Mouse (Mus musculus) kidney, postnatal 4 days (tissue): ENCODE data around the gene Prkn.
A peak's percentile ranks its signal among the peaks of the same experiment; 100 is the strongest.

ENCODE experiments used
- DNase-seq, 2 experiments: peaks; one replicate each; pipeline ENCODE4 v3.0.0; 2021; ENCODE audit warnings: mixed read lengths in 2 of 2

The Prkn gene

DNA sequence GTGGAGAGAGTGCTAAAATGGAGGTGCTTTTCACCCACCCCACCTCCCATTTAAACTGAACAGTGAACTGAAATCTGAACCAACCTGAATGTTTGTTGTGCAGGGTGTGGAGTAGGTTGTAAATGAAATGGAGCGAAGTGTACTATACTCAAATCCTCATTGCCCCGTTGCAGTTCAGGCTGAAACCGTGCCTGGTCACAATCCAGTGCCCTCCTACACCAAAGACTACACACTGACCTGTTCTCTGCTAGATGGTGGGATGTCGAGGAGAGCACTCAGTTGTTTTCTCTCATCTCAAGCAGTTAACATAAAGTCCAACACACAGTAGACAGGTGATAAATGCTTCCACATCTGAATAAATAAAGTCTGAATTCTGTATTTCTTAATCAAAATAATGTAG lies 574.1 kb downstream of the Prkn start:
- DNase-seq: no peak

DNA sequence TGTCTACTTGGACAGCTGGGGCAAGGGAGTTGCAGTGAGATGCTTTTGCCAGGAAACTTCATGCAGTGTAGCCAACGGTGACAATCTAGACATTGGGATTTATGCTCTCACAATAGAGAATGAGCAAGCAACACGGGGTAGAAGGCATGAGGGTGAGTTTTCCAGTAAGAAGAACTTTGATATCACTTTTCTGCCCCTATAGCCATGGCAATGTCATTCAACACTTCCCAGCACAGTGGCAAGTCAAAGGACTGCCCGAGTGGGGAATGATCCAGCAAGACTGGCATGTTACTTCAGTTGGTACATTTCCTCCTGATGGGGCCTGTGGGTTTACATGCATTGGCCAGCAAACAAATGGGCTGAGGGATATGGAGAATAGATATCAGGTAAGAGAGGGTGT lies 577.0 kb downstream of the Prkn start:
- no peak for DNase-seq

DNA sequence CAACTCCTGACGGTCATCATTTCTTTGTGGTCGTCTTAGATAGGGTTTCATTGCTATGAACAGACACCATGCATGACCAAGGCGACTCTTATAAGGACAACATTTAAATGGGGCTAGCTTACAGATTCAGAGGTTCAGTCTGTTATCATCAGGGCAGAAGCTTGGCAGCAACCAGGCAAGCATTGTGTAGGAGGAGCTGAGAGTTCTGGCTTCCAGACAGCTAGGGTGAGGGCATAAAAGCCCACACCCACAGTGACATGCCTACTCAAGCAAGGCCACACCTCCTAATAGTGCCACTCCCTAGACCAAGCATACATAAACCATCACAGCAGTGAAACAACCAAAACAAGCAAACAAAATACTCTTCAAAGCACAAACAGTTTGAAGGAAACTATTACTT lies 579.3 kb downstream of the Prkn start:
- no peak for DNase-seq

DNA sequence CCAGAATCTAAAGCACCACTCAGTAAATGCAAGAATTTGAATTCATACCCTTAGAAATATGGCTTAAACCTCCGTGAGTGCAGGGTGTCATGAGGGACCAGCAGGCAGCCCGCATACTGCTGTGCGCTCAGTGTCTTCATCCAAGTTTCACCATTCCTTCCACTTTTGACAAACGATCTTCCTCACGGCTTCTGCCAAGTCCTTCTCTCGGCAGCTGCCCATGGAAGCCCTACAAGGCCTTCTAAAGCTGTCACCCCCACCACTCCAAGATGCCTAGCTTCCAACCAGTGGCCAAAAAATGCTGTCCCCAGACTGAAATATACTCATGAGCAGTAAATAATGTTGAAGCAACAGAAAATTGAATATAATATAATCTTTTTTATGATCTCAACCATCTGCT lies 580.7 kb downstream of the Prkn start:
- DNase-seq: peak; percentile 33 to 42

DNA sequence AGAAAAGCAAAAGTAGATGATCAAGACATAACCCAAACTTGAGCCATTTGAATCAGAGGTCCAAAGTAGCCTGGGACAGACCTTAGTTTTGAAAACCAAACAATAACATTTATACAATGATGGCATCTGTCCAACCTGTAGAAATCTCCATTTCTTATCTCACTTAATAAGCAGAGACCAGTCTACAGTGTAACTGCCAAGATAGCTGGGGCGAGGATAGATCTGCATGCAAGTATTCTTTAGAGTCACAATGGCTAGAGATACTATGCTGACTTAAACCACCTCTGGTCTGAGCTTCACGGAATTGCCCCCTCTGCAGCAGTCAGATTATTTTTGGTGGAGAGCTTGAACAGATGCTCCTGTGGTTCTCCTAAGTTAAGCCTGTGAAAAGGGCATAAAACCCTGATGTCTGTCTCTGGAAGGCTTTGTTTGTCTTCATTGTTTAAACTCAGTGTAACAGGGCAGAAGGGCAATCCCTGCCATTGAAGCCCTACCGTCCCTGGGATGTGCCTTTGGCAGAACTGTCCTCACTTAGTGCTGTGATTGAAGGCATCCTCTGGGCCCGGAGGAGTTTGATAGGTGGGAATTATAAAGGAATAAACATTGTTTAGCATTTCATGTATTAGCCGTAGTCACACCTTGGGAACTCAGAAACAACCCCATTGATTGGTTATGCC lies 581.2 kb downstream of the Prkn start:
- no peak for DNase-seq

DNA sequence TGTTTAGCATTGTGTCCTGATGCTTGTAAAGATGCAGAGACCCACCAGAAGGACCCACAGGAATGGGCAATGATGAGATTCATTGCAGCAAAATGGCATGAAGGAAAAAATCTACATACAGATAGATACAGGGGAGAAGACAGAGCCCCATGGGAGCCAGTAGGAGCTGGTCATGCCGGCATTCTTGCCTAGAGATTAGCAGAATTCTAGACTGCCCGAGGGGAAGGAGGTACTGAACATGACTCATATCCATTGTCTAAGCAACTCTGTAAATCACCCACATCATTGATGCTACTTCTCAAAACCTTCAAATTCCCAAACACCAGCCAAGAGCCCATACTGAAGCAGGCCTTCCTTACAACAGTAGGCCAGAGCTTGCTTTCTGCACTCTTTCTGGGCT lies 591.1 kb downstream of the Prkn start:
- DNase-seq: no peak

DNA sequence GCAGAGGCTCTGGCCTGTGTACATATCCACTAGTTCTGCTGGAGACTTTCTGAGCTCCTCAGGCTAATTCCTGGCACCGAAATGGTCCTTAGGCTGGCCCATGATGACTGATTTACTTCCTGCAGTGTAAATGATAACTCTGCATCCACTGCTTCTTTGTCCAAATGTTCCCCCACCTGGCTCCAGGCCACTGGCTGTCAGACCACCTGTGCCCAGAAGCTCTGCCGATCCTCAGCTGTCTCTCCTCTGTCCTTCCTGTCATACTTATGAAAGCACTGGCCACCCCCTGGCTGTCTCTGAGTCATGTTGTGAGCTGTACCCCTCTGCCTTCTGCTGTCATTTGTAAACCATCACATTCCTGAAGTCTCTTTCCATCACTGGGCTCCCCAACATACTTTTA lies 592.4 kb downstream of the Prkn start:
- DNase-seq: no peak

DNA sequence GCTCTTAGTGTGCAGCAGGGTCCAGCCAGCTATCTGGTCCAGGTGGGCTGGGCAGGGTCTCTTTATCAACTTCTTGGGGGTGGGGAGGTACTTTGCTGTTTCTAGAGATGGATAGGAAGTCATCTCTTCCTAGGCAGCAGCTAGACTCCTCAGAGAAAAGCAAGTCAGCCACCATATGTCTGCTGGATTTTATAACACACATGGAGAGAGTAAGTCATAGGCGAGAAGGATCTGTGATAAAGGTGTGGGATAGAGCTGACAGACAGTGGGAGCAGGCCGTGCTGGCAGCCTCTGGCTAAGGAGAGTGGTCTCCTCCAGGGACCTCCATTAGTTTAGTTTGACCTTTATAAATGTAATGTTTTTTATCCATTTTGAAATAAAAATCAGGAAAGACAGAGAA lies 622.5 kb downstream of the Prkn start:
- DNase-seq: no peak

DNA sequence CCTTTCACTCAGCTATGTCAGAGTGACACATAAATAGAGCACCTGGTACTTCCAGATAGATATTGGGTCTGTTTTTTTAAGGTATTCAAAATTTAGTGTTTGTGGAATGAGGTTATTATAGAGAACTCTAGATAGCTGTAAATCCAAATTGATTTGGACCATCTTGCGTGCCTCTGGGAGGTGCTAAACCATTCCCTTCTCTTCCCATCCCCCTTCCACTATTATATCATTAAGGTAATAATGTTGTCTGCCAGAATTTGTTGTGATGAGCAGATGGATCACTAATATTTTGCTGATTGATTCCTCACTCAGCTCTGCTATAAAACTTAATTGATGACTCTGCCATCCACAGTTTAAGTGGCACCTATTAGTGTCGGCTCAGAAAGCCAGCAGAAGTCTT lies 625.9 kb downstream of the Prkn start:
- no peak for DNase-seq

DNA sequence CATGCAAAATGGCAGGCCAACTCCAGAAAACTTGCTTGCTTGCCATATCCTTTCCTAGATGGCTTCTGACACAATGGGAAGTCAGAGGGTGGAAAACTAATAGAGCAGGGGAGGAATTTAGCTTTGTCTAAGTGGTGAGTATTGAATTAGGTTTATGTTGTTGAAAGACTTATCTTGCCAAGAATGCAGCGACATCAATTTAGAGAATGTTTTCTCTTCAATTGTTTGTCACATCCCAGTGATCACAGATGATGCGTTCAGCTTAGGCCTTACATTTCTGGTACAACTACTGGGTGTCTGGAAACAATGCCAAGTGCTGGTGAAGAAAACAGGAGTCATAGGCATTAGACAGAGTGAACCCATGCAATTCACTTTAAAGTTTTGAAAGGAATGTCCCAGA lies 628.4 kb downstream of the Prkn start:
- no peak for DNase-seq

DNA sequence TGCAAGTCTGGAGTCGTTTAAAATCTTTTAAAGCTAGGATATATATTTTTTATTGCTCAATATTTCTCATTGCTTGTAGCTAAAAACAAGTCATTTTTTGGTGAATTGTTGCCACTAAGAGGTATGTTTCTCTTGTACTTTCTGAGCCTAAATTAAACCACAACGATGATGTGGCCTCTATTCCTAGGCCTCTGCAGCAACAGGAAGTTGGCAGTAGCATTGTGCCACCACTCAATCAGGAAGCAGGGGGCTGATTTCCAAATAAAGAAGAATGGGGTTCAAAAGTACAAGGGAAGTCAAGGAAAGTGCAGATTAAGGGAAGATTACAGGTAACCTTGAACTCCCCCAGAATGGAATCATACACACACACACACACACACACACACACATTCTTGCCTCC lies 642.8 kb downstream of the Prkn start:
- no peak for DNase-seq

DNA sequence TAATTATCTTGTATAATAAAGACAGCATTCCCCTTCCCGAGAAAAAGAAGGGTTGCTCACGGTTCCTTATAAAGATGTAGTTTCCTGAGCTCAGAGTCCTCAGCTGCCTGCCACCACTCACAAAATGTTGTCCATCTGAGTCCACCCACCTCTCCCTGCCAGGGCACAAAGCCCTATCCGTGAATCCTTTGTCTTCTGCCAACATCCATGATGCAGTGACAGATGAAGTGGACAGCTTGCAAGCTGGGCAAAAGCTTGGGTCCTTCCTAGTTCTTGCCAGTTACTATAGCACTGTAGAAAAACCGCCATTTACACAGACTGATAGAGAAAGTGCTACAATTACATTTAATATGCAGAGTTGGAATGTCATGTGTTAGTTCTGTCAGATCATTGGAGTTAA lies 649.9 kb downstream of the Prkn start:
- DNase-seq: no peak

DNA sequence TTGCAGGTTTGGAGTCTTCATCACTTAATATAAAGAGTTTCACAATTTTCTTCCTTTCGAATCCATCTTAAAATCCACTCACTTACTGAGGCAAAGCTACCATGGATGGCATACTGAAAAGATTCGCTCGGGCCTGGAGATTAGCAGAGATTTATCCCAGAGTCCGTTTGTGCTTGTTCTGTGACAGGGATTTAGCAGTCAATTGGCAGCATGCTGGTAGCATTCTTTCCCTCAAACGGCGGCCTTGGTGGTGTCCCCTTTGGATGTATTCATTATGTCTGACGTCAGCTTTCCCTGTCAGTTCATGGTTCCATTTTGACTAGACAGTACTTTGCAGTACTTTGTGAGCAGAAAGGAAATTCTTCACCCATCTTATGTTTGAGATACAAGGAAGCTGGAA lies 662.4 kb downstream of the Prkn start:
- DNase-seq: no peak

DNA sequence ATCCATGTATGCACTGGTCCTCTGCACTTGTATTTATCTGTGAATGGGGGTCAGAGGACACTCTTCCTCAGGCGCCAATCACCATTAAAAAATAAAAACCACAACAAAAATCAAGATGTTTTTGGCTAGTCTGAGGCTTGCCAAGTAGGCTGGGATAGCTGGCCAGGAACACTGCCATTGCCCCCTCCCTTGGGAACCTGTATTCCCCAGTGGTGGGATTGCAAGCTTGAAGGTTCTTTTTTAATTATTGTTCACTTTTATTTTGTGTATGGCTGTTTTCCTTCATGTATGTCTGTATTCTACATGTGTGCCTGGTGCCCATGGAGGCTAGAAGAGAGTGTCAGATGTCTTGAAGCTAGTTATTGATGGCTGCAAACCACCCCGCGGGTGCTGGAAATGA lies 664.3 kb downstream of the Prkn start:
- no peak for DNase-seq

DNA sequence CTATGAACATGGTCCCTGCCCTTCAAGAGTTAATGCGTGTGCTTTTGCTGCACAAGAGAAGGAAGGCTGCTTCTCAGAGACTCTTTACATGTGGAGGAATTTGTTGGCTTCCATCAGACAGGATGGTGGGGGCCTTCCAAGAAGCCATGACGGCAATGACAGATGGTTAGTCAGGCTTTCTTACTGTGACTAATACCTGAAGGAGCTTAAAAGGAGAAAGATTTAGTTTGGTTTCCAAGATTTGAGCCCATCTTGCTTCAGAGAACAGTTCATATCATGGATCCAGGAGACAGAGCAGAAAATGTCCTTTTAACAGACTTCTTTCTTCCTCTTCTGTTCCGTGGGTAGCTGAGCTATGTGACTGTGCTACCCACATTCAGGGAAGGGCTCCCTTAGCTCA lies 666.9 kb downstream of the Prkn start:
- no peak for DNase-seq

DNA sequence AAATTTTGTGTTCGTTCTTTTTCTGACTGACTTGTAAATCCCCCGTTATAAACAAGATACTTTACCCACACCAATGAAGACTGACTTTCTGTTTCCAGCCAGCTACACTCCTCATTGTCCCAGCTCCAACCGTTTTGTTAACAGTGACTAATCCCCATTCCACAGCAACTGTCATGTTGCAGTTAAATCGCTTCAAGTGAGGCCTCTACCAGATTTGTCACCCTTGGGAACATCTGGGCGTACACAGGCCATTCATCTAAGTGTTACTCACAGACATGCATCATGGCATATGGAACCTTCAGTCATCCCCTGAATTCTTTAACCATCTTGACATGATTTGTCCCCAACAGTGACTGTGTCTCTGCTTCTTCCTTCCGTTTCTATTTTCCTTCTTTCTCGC lies 669.9 kb downstream of the Prkn start:
- DNase-seq: no peak

DNA sequence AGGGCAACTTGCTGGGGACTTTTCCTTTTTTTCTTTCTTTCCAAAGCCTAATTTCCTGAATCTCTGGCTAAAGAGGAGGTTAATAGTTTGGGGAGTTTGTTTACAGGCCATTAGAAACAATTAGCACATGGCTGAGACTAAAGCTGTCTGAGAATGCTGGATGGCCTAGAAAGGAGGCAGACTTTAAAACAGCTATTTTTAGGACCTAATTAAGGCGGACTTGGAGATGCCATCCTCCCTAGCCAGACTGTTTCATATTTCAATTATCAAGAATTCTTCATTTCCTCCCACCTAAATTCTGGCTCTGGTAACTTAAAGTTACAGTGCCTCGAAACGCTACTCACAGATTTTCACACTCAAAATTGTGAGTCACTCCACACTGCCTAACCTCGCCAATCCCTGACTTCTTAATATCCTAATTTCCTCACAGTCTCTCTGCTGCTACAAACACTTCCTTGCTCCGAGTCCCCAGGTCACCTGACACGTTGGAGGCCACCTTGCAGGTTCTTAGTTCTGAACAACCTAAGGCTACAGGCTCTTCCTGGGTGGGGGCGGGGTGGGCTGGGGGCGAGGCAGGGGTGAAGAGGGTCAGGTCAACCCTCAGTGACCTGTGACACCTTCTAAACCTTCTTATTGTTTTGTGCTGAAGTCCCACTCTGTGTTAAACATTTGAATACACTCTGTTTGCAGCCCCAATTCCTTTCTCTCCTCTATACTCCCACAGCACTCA lies 674.0 kb downstream of the Prkn start:
- DNase-seq: no peak

DNA sequence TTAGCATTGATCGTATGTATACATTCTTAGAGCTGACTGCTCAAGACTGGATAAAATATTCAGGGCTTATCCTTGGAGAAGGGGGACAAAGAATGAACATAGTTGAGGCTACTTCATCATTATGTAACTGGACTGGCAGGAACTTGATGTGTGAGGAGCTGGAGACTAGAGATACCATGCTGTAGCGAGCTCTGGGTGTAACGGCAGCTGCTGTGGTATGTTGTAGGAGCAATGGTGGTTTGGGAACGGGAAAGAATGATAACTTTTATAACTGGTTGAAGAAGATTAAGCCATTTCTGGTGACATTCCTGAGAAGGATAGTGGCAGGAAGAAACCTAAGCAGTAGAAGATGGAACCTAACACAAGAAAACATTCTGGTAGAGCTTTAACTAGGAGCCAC lies 675.4 kb downstream of the Prkn start:
- no peak for DNase-seq

DNA sequence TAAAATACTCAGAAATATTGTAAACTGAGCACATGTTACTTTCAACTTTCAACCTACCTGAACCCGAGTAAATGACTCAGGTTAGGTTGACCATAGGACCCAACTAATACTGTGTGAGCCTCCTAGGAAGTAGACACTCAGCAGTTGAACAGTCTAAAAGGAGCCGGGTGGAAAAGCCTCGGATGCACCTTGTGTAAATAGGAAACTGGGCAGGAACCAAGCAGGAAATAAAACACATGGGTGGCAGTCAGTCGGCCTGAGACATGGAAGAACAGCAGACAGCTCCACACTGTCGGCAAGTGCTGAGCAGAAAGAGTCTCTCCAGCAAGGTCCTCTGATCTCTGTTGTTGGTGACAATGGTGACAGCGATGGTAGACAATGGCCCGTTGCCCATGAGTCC lies 676.0 kb downstream of the Prkn start:
- no peak for DNase-seq

DNA sequence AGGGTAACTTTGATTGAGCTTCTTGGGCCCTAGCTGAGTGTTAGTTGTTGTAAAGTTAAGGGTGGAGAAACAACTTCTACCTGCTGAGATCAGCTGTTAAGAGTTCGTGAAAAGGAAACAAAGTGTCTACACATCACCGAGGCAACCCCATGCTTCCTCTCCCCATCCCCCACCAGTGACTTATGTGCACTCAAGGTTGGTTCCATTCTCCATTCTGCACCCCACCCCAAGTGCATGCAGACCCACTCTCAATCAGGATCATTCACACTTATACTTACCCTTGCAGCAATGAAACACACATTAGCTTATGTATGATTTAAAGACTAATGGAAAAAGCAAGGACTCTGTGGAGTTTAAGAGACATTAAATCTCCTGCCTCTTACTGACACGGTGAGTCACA lies 691.9 kb downstream of the Prkn start:
- DNase-seq: no peak

DNA sequence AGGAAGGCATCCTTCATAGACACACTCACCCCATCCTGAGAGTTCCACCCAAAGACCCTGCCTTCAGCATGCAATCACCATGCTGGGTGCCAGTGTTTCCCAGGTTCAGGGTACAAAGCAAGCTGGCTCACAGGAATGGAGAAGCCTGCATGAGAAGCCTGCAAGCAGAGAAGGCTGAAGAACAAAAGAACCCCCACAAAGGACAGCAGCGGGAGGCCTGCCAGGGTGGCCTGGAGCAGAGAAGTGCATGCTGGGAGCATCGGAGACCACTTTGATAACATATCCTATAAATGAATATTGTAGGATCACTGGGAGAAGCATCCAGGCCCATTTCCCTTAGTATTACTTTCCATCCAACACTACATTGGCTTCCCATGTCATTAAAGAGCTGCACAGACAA lies 692.6 kb downstream of the Prkn start:
- DNase-seq: no peak

DNA sequence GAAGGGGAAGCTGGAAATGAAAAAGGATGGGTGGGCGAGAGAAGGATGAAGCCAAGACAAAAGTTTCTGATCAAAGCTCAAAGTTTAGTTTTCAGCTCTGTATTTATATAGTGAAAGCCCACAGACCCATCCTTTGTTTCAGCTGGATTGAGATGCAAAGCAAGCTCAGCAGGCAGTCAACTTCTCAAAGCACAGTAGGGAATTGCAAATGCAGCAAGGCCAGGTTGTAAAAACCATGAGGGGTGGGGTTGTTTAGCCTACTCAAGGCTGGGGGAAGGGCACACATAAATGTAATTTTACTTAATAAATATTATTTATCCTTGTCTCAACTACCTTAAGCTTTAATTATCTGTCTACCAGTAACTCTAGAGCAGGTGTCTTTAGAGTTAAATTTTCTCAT lies 693.7 kb downstream of the Prkn start:
- no peak for DNase-seq

DNA sequence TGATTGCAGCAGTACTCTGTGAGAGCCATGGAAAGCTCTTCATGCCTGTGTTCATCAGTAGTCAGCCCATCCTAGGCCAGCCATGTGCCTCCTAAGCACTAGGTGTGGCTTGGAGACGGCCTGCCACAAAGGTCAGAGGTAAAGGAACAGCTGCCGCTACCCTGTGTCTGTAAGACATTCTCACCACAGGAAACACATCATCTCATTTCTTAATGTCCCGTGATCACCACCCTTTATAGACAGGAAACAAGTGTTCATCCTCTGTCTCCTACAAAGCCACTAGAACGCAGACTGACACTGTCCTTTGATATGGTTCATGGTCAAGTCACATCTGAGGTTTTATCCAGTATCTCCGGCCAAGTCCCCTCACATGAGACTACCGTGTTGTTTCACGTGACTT lies 698.6 kb downstream of the Prkn start:
- DNase-seq: no peak

DNA sequence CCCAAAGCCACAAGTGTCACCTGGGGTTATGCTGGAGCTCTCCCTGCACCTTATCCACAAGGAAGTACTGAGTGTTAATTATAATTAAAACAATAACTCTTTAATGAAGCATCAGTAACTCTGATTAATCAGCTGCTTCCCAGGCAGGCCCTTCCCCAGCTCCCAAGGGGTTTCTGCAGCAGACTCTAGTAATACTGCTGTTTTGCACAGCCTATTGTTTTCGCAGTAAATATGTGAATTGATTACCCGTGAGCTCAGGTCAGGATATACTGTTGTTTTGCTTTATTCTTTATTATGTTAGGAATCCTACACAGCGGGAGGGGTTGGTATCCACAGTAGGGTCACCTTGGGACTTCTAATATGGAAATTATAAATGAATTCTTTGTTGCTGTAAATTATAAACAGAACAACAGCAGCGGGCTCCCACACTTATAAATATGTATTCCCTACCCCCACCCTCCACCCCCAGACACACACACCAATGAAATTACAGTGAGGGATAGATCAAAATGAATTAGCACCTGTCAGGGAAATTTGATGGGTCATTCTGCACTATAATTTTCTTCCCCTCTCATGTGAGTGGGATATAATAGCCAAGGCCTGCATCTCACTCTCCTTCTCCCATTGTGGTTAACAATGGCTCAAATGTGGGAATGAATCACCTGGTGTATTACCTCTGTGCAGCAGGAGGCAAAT lies 701.9 kb downstream of the Prkn start:
- no peak for DNase-seq
